Mouse (Mus musculus) spleen, postnatal 4 days (tissue): ENCODE measurements around the gene Trappc6a.

Experiments
- DNase-seq, 2 experiments: peaks; one replicate each; pipeline ENCODE4 v3.0.0; 2022; ENCODE audit warnings: low spot score in 2 of 2

The Trappc6a gene

DNA sequence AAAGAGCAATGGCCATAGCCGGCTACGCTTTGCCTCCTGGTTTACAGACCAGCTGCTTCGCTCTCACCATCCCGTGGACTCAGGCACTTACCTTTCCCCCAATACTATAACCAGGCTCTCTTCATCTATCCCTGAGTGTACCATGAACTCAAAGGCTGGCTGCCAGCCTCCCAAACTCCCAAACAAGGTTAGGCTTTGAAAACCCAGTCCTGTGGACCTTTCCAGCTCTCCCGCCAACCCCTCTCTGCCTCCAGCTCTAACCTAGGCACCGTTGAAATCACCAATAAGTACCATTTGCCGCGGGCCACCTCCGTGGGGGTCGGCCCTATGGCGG, 53.2 kb downstream of the Trappc6a start:
- DNase-seq = peak in 1 of 2 experiments; percentile 72

DNA sequence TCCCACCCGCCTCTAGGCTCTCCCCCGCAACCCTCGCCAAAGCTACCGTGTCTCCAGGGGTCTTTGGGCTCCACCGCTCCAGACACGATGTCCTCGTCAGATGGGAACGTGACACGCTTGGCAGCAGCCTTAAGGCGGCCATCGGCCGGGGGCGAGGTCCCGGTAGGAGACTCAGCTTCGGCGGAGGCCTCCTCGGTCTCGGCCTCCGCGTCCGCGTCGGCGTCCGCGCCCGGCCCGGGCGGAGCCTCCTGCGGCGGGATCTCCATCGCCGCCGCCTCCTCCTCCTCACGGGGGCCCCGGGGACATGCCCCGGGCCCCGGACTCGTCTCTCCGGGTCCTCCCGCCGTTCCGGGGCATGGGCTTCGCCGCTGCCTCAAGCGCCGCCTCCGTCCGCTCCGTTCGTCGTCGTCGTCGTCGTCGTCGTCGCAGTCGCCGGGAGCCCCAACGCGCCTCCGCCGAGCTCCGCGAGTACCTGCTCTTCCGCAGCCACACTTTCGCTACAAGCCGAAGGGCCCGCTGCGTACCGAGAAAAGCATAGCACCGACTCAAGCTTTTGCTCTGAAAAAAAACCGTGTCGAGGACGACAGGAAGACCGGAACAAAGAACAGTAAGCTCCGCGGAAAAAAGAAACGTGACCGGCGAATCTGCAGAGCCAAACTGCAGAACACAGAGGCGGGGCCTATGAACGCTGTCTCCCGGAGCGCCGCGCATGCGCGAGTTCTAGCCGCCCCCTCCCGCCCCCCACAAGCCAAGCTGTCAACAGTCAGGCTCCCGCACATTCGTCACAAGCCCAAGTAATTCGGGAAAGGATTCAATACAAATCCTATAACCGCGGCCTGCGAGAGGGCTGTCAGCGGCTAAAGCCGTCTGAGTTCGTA, 53.8 kb downstream of the Trappc6a start:
- DNase-seq = peak; percentile 93 to 99

DNA sequence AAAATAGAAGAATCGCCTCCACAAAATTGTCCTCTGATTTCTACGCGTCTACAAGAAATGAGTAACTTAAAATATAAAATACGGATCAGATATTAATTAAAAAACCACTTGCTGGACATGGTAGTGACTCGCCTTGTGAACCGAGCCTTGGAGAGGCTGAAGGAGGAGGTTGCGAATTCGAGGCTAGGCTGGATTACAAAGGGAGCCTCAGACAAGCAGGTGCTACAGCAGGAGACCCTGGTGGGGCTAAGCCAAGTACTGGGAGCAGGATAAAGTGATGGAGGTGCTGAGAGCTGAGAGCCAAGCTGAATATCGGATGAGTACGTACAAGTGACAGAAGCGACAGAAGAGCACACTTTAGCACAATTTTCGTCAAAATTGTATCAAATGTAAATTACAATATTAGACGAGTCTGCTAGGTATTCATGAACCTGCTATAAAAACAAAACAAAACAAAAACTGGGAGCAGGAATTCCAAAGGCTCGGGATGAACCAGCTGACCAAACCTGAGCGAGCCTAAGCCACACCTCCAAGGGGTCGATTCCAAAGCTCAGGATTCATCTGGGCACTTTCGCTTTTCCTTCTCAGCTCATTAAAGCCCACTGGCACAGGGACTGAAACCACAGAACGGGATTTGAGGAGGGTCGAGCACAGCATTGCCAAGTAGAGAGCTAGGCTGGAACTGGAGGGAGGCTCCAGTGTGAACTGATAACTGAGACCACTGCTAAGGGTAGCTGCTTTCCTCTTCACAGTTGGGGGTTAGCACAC, 54.6 kb downstream of the Trappc6a start, which contains the start of gene Ppp1r37:
Gene Ppp1r37, minus strand, starts transcription at position 434 of the 768 bp plus-strand sequence.
- DNase-seq = peak in 1 of 2 experiments; percentile 18

DNA sequence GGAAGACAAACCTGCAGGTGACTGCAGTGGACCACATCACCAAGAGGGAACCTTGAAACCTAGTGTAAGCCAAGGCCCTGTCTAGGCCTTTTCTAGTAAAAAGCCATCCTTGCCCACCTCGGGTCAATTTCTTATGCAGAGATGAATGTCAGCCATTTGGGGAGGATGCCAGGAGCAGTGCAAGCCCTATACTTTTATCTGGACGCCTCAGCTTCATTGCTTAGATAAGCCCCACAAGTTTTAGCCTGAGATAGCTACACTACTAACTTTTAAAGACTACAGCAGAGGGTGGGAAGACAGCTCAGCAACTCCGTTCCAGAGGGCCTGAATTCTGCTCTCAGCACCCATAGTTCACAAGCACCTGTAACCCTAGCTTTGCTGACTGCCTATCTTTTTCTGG, 55.7 kb downstream of the Trappc6a start:
- DNase-seq = peak in 1 of 2 experiments; percentile 57

DNA sequence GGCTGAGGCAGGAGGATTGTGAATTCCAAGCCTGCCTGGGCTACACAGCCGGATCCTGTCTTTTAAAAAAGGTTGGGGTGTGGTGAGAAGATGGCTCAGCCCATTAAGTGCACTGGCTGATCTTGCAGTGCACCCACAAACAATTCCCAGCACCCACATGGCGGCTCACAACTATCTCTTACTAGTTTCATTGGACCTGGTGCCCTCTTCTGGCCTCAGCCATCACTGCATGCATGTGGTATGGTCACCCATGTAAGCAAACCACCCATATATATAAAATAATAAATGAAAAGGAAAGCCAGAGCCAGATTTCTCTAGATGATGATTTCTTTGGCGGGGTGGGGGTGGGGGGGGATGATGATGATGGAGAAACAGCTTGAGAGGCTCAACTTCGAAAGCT, 56.3 kb downstream of the Trappc6a start:
- DNase-seq = peak in 1 of 2 experiments; percentile 41
